Mouse (Mus musculus): ENCODE measurements around the gene Gm49325. TPM values are rescaled to one million over a fixed set of nuclear protein-coding genes. Genes with fewer than 3 reads are reported as not detected.
"Not testable (repeated sequence)": the region's sequence is repeated elsewhere in the genome, so short reads cannot be mapped to it uniquely, and the experiment has no call there.

Gm49325 gene
- polyA plus RNA-seq, 1 experiment = 8.8 TPM

DNA sequence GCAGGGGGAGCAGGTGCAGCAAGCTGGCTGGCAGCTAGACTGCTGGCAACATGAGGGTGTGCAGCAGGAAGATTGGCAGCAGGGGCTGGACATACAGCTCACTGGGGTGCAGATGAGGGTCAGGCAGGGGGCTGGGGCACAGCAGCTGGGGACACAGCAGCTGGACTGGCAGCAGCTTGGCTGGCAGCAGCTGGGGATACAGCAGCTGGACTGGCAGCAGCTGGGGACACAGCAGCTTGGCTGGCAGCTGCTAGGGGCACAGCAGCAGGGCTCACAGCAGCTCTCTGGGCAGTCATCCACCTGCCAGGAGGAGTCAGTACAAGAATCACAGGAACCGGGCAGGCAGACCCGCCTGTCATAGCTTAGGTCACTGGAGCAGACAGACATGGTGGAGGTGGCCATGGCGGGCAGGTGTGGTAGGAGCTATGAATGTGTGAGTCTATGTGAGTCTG lies 84.4 kb downstream of the Gm49325 start, which contains the start of gene Gm19402:
TSS of gene Gm19402 (minus strand) at position 402 of the 452 bp plus-strand sequence.
- H3K27me3 ChIP-seq (ENCODE audit: control insufficient read depth, insufficient read depth, insufficient read length) = peaks cover 52% of the 10 kb centered on the region

More for the DNA sequence above, 84.4 kb downstream of the Gm49325 start, which contains the start of gene Gm19402:
- TF ChIP-seq TCF3 (IDR thresholded peaks at IDR 0.05; ENCODE audit: insufficient read length, low read depth) (peak; percentile 80), MYOD1 (IDR thresholded peaks at IDR 0.05; ENCODE audit: control insufficient read depth in 1 of 3, insufficient read length in 2 of 3, low read depth in 2 of 3) (peak in 2 of 3 experiments; percentile 30 to 72), MYOG (IDR thresholded peaks at IDR 0.05; ENCODE audit: control insufficient read depth in 1 of 3, insufficient read depth in 1 of 3, insufficient read length in 2 of 3, low read depth in 2 of 3) (peak in 2 of 3 experiments; percentile 48 to 74)
- not testable (repeated sequence) for H3K36me3 ChIP-seq (ENCODE audit: control insufficient read depth, insufficient read depth); H3K79me2 ChIP-seq (ENCODE audit: control insufficient read depth, insufficient read depth); H3K4me3 ChIP-seq; H3K4me2 ChIP-seq (ENCODE audit: low read depth); H3ac ChIP-seq (ENCODE audit: control insufficient read depth, insufficient read length)

Other genes starting within 250 kb of the Gm49325 start
- gene Adarb1, start 187.9 kb upstream of the Gm49325 start, polyA plus RNA-seq (2012; fragmentation: generic; extraction: Trizol) = 4.5 TPM
- 34.4 TPM for gene Fam207a, start 90.4 kb upstream of the Gm49325 start, polyA plus RNA-seq (2012; fragmentation: generic; extraction: Trizol)
- 1.3 TPM for gene Itgb2, start 75.9 kb upstream of the Gm49325 start, polyA plus RNA-seq (2012; fragmentation: generic; extraction: Trizol)
- 237 TPM for gene Pttg1ip, start 24.5 kb upstream of the Gm49325 start, polyA plus RNA-seq (2012; fragmentation: generic; extraction: Trizol)
- 127 TPM for gene Sumo3, start 100 bp upstream of the Gm49325 start, polyA plus RNA-seq (2012; fragmentation: generic; extraction: Trizol)
- 181 TPM for gene Ube2g2, start 16.1 kb downstream of the Gm49325 start, polyA plus RNA-seq (2012; fragmentation: generic; extraction: Trizol)
- not detected for gene Tspear, start 80.4 kb downstream of the Gm49325 start, polyA plus RNA-seq (2012; fragmentation: generic; extraction: Trizol)
- not detected for gene Gm19402, start 84.6 kb downstream of the Gm49325 start, polyA plus RNA-seq (2012; fragmentation: generic; extraction: Trizol)
- gene Gm9508, start 91.0 kb downstream of the Gm49325 start, polyA plus RNA-seq (2012; fragmentation: generic; extraction: Trizol) = not detected
- gene Gm10272, start 100.4 kb downstream of the Gm49325 start, polyA plus RNA-seq (2012; fragmentation: generic; extraction: Trizol) = not detected
- gene Gm10024, start 105.3 kb downstream of the Gm49325 start, polyA plus RNA-seq (2012; fragmentation: generic; extraction: Trizol) = not detected
- not detected for gene Gm10142, start 109.6 kb downstream of the Gm49325 start, polyA plus RNA-seq (2012; fragmentation: generic; extraction: Trizol)
- not detected for gene Krtap12-1, start 114.4 kb downstream of the Gm49325 start, polyA plus RNA-seq (2012; fragmentation: generic; extraction: Trizol)
- gene Gm10100, start 120.3 kb downstream of the Gm49325 start, polyA plus RNA-seq (2012; fragmentation: generic; extraction: Trizol) = not detected
- not detected for gene Gm18596, start 136.4 kb downstream of the Gm49325 start, polyA plus RNA-seq (2012; fragmentation: generic; extraction: Trizol)
- gene Gm9736, start 145.2 kb downstream of the Gm49325 start, polyA plus RNA-seq (2012; fragmentation: generic; extraction: Trizol) = not detected
- gene Gm3233, start 153.5 kb downstream of the Gm49325 start, polyA plus RNA-seq (2012; fragmentation: generic; extraction: Trizol) = not detected
- gene Gm3238, start 165.1 kb downstream of the Gm49325 start, polyA plus RNA-seq (2012; fragmentation: generic; extraction: Trizol) = not detected
- gene Gm7138, start 170.7 kb downstream of the Gm49325 start, polyA plus RNA-seq (2012; fragmentation: generic; extraction: Trizol) = not detected
- not detected for gene Gm3250, start 176.3 kb downstream of the Gm49325 start, polyA plus RNA-seq (2012; fragmentation: generic; extraction: Trizol)
- gene Gm7137, start 182.0 kb downstream of the Gm49325 start, polyA plus RNA-seq (2012; fragmentation: generic; extraction: Trizol) = not detected
- gene Gm9639, start 188.9 kb downstream of the Gm49325 start, polyA plus RNA-seq (2012; fragmentation: generic; extraction: Trizol) = not detected
- gene Gm19668, start 192.9 kb downstream of the Gm49325 start, polyA plus RNA-seq (2012; fragmentation: generic; extraction: Trizol) = not detected
- not detected for gene Gm9507, start 205.6 kb downstream of the Gm49325 start, polyA plus RNA-seq (2012; fragmentation: generic; extraction: Trizol)
- not detected for gene Gm2696, start 208.5 kb downstream of the Gm49325 start, polyA plus RNA-seq (2012; fragmentation: generic; extraction: Trizol)
- gene Krtap10-4, start 220.9 kb downstream of the Gm49325 start, polyA plus RNA-seq (2012; fragmentation: generic; extraction: Trizol) = not detected
- not detected for gene Krtap10-10, start 229.8 kb downstream of the Gm49325 start, polyA plus RNA-seq (2012; fragmentation: generic; extraction: Trizol)
- not detected for gene Gm36176, start 240.6 kb downstream of the Gm49325 start, polyA plus RNA-seq (2012; fragmentation: generic; extraction: Trizol)
- gene Gm10318, start 246.7 kb downstream of the Gm49325 start, polyA plus RNA-seq (2012; fragmentation: generic; extraction: Trizol) = not detected